Mouse (Mus musculus) intestine, postnatal 0 days (tissue): Measurements from ENCODE around the gene Zg16. TPM values are rescaled to one million over a fixed set of nuclear protein-coding genes. Genes with fewer than 3 reads are reported as not detected.
A peak's percentile ranks its signal among the peaks of the same experiment; 100 is the strongest.

Experiments used
- ATAC-seq: fragments of 200-750 bp; cut with Nextera tagmentation; 2 replicates; pipeline ENCODE4 v1.8.0; 2017; ENCODE audit warnings: mild to moderate bottlenecking, moderate TSS enrichment, moderate library complexity
- H3K27ac ChIP-seq: fragments of 300-500 bp; sonication (generic); 2 replicates; pipeline ENCODE4 v1.5.1; 2014; ENCODE audit warnings: mild to moderate bottlenecking, low read depth, low read length, moderate library complexity
- H3K27me3 ChIP-seq: fragments of 300-500 bp; sonication (generic); replicated peaks from 2 replicates; pipeline ENCODE4 v1.6.1; 2014; ENCODE audit warnings: low read length, mixed read lengths; ENCODE audit not compliant: control insufficient read depth, insufficient read depth
- H3K36me3 ChIP-seq: fragments of 300-500 bp; sonication (generic); 2 replicates; pipeline ENCODE4 v1.6.1; 2014; ENCODE audit warnings: mild to moderate bottlenecking, moderate library complexity; ENCODE audit not compliant: control insufficient read depth, insufficient read depth
- H3K4me1 ChIP-seq: fragments of 300-500 bp; sonication (generic); replicated peaks from 2 replicates; pipeline ENCODE4 v1.6.1; 2014; ENCODE audit warnings: antibody characterized with exemption, low read length, mixed read lengths; ENCODE audit not compliant: control insufficient read depth, insufficient read depth
- H3K4me2 ChIP-seq: fragments of 300-500 bp; sonication (generic); replicated peaks from 2 replicates; pipeline ENCODE4 v1.6.1; 2014; ENCODE audit warnings: low read depth, mild to moderate bottlenecking, moderate library complexity
- H3K4me3 ChIP-seq: fragments of 300-500 bp; sonication (generic); 2 replicates; pipeline ENCODE4 v1.5.1; 2014; ENCODE audit warnings: low read depth, low read length
- H3K9ac ChIP-seq: fragments of 300-500 bp; sonication (generic); 2 replicates; pipeline ENCODE4 v1.6.1; 2014; ENCODE audit warnings: mild to moderate bottlenecking, low read depth, low read length
- H3K9me3 ChIP-seq: fragments of 300-500 bp; sonication (generic); 2 replicates; pipeline ENCODE4 v1.6.1; 2016; ENCODE audit warnings: mixed run types; ENCODE audit not compliant: control insufficient read depth
- CTCF ChIP-seq: sonication (generic); IDR thresholded peaks from 2 replicates; pipeline ENCODE4 v1.5.1; 2016; ENCODE audit warnings: low read depth, mild to moderate bottlenecking, control low read depth, antibody characterized with exemption, moderate library complexity
- WGBS: fragments of 180-500 bp; shearing (Covaris S2); extraction: QIAGEN DNeasy Blood & Tissue Kit; methylation state at CpG from one replicate; pipeline ENCODE4 v1.1.7; 2014; 5-methylcytosine and 5-hydroxymethylcytosine counted together
- polyA plus RNA-seq: library from polyadenylated mRNA; unstranded; fragments of >200 nt; fragmentation: Nextera tagmentation; extraction: Ambion mirVana; gene quantifications from 2 replicates; pipeline ENCODE4 v1.2.1, GENCODE M21; 2015

The Zg16 gene
- polyA plus RNA-seq, 1 experiment from 2014 or later: 225 TPM

DNA sequence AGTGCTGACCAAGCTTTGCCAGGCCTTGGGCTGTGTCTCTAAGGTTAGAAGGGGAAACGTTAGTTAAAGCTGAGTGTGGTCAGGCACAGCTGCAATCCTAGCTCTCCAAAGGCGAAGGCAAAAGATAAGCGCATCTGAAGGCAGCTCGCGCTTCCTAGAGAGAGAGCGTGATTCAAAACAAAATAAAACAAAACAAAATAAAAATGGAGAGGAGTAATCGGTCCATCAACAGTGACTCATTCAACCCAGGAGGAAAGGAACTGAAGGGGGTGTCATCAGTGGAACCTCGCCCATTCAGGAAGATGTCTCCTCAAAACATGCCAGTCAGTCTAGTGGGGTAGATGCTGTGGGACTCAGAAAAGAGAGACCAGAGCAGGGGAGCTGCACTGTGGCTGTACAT is 4.9 kb downstream of the Zg16 start:
- WGBS: 82% methylated on average over 8 of the region's 8 CpGs
- TF ChIP-seq CTCF: no peak

DNA sequence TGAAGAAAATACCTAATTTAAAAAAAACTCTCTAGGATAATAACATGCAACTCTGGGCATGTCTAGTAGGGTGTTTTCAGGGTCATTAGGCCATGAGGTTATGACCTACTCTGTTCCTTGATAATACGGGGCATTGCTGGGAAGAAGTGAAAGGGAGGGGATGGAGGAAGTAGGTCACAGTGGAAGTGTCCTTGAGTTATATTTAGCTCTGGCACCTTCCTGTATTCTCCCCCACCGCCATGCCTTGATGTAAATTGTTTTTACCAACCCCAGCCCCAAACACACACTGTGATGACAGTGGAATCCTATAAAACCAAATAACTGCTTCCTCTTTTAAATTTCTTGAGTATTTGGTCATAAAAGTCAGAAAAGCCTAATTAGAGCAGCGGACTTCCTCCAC is 7.1 kb downstream of the Zg16 start:
- no peak overlapping the region for H3K9ac ChIP-seq
- no peaks in the 10 kb centered on the region for H3K36me3 ChIP-seq
- TF ChIP-seq CTCF: no peak
- no peak overlapping the region for H3K27ac ChIP-seq
- 50% methylated on average over 3 of the region's 3 CpGs for WGBS
- no peaks in the 10 kb centered on the region for H3K4me1 ChIP-seq
- no peaks in the 10 kb centered on the region for H3K9me3 ChIP-seq
- no peak for ATAC-seq
- no peak overlapping the region for H3K4me2 ChIP-seq
- H3K4me3 ChIP-seq: no peak overlapping the region
- H3K27me3 ChIP-seq: no peaks in the 10 kb centered on the region

More for the DNA sequence above, 4.9 kb downstream of the Zg16 start:
- ATAC-seq: no peak
- Histone ChIP-seq H3K9me3 (no peaks in the 10 kb centered on the region), H3K9ac (no peak overlapping the region), H3K4me1 (no peaks in the 10 kb centered on the region), H3K27ac (no peak overlapping the region), H3K36me3 (no peaks in the 10 kb centered on the region), H3K4me2 (no peak overlapping the region), H3K27me3 (no peaks in the 10 kb centered on the region), H3K4me3 (no peak overlapping the region)

DNA sequence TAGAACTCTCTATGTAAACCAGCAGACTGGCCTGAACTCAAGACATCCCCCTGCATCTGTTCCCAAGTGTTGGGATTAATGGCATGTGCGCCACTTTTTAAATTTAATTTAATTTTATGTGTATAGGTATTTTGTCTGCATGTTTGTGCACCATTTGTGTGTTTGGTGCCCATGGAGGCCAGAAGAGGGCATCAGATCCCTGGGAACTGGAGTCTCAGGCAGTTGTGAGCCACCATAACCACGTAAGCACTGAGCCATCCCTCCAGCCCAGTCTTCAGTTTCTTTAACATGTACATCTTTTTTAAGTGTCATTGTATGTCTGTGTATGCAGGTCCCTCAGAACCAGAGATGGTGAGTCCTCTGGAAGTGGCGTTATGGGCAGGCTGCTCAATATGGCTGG is 9.4 kb downstream of the Zg16 start:
- WGBS: 87% methylated on average over 3 of the region's 3 CpGs
- no peak overlapping the region for H3K4me3 ChIP-seq

DNA sequence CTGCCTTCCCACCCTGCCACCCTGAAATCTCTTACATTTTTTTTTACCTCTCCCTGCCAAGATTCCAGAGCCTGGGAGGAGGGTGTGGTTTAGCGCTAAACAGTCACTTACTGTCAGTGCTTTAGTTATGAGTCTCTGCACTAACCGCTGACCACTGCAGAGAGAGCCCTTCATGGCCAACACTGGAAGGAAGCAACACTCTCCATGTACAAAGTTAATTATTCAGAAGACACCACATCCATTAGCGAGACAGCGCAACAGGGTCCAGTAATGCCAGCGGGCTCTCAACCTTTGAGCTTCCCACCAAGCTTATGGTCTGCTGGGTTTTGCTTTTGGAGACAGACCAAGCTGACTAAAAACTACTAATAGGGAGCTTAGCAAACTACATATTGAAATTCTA is 10.9 kb downstream of the Zg16 start:
- no peak for TF ChIP-seq CTCF
- WGBS: 85% methylated on average over 5 of the region's 5 CpGs
- H3K9ac ChIP-seq: no peak overlapping the region
- H3K27me3 ChIP-seq: peaks cover 10% of the 10 kb centered on the region; the same call in 1 of the 2 replicates
- H3K36me3 ChIP-seq: no peaks in the 10 kb centered on the region
- H3K4me3 ChIP-seq: no peak overlapping the region
- H3K4me1 ChIP-seq: no peaks in the 10 kb centered on the region
- H3K27ac ChIP-seq: no peak overlapping the region
- no peak overlapping the region for H3K4me2 ChIP-seq
- H3K9me3 ChIP-seq: no peaks in the 10 kb centered on the region
- ATAC-seq: no peak

More for the DNA sequence above, 9.4 kb downstream of the Zg16 start:
- Histone ChIP-seq H3K9ac (no peak overlapping the region), H3K36me3 (no peaks in the 10 kb centered on the region), H3K27ac (no peak overlapping the region), H3K4me2 (no peak overlapping the region), H3K4me1 (no peaks in the 10 kb centered on the region), H3K27me3 (peaks cover 5% of the 10 kb centered on the region; the same call in 1 of the 2 replicates), H3K9me3 (no peaks in the 10 kb centered on the region)
- ATAC-seq: no peak
- TF ChIP-seq CTCF: peak; percentile 41

DNA sequence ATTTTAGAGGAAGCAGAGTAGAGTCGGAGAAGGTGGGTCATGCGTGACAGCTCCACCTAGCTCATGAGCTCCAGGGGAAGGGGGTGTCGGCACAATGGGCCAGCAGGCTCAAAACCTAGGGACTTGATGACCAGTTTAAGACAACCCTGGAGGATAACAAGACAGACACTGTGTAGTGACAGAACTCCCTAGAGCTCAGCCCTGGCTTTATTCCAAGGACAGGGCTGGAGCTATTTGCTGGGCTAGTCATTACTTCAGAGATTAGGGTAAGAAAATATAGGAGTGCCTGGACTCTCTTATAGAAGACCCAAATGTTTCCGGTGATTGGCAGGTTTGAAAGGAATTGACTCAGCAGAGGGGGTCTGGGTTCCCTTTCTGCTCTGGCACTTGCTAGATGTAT is 13.9 kb downstream of the Zg16 start:
- ATAC-seq: no peak
- Histone ChIP-seq H3K4me1 (no peaks in the 10 kb centered on the region), H3K36me3 (no peaks in the 10 kb centered on the region), H3K9ac (no peak overlapping the region), H3K9me3 (no peaks in the 10 kb centered on the region), H3K27ac (no peak overlapping the region), H3K4me2 (no peak overlapping the region), H3K27me3 (peaks cover 10% of the 10 kb centered on the region; the same call in 1 of the 2 replicates), H3K4me3 (no peak overlapping the region)
- 75% methylated on average over 4 of the region's 4 CpGs for WGBS
- no peak for TF ChIP-seq CTCF

DNA sequence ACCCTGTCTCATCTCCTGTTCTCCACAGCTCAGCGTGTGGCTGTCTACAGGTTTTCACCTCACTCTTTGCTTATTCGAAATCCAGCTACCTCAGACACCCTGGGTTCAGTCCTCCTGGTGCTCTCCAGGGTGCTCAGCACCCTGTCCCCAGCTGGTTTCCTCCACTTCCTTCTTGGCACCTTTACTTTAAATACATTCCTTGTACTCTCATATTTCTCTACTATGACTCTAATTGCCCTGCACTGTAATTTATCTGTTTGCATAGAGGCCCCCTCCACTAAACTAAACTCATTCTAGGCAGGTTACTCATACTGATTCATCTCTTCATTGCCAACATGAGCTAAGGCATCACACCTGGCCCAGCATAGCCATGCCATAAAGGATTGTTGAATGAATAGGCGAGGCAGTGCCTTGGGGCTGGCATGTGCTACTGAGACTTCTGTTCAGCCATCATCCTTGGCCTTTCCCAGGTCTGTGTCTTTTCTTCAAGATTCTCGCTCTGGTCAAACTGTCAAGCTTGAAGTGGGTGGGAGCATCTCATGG is 16.2 kb downstream of the Zg16 start:
- no peak overlapping the region for H3K4me2 ChIP-seq
- ATAC-seq: peak; percentile 89
- no peak for TF ChIP-seq CTCF
- H3K27me3 ChIP-seq: peaks cover 10% of the 10 kb centered on the region; the same call in 1 of the 2 replicates
- H3K4me1 ChIP-seq: no peaks in the 10 kb centered on the region
- no peak overlapping the region for H3K27ac ChIP-seq
- no peak overlapping the region for H3K4me3 ChIP-seq
- no peaks in the 10 kb centered on the region for H3K36me3 ChIP-seq
- no peak overlapping the region for H3K9ac ChIP-seq
- WGBS: 37% methylated on average over 4 of the region's 4 CpGs
- H3K9me3 ChIP-seq: no peaks in the 10 kb centered on the region

DNA sequence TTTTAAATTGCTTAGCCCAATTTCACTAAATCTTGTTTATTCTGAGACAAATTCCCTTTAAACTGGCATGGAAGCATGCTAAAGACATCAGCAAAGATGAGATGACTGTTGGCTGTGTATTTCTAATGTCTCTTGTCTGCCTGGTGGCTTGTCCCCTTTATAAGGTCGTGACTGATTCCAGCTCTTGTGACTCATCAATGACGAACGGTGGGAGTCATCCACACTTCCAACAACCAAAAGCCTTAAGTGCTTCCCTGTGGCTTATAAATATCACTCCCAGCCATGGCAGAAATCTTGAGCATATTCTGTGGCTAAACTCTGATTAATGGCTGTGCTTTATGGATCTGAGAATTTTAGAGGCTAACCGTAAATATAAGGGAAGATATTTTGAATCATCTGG is 20.8 kb downstream of the Zg16 start:
- Histone ChIP-seq H3K4me2 (no peak overlapping the region), H3K9me3 (no peaks in the 10 kb centered on the region), H3K9ac (no peak overlapping the region), H3K36me3 (no peaks in the 10 kb centered on the region), H3K27me3 (no peaks in the 10 kb centered on the region), H3K4me3 (no peak overlapping the region), H3K27ac (no peak overlapping the region), H3K4me1 (no peaks in the 10 kb centered on the region)
- ATAC-seq: no peak
- 67% methylated on average over 4 of the region's 4 CpGs for WGBS
- no peak for TF ChIP-seq CTCF
